Mouse (Mus musculus) small intestine, adult 2 months (tissue): Measurements from ENCODE around the gene Tgfb1. TPM values are rescaled to one million over a fixed set of nuclear protein-coding genes. Genes with fewer than 3 reads are reported as not detected.

ENCODE experiments used
- H3K27ac ChIP-seq: fragments of 200-500 bp; 2 replicates; pipeline ENCODE4 v1.5.1; 2012; ENCODE audit warnings: low read depth, low read length, control low read depth, inconsistent platforms; ENCODE audit not compliant: insufficient read depth
- H3K27me3 ChIP-seq: fragments of 200-500 bp; 2 replicates; pipeline ENCODE4 v1.6.1; 2012; ENCODE audit warnings: mild to moderate bottlenecking, moderate library complexity, low read length, inconsistent platforms; ENCODE audit not compliant: control insufficient read depth, insufficient read depth
- H3K36me3 ChIP-seq: fragments of 200-500 bp; 2 replicates; pipeline ENCODE4 v1.6.1; 2012; ENCODE audit warnings: mild to moderate bottlenecking, low read length, control low read depth, inconsistent platforms; ENCODE audit not compliant: control insufficient read depth, insufficient read depth
- H3K4me1 ChIP-seq: fragments of 200-500 bp; 2 replicates; pipeline ENCODE4 v1.6.1; 2012; ENCODE audit warnings: low read length, inconsistent platforms, mixed read lengths; ENCODE audit not compliant: control insufficient read depth, insufficient read depth, insufficient read length
- H3K4me3 ChIP-seq: fragments of 200-500 bp; 2 replicates; pipeline ENCODE4 v1.5.1; 2012; ENCODE audit warnings: low read depth, mild to moderate bottlenecking, control low read depth, inconsistent platforms, low read length, moderate library complexity
- CTCF ChIP-seq: fragments of 200-500 bp; IDR thresholded peaks from 2 replicates; pipeline ENCODE4 v1.5.1; 2012; ENCODE audit warnings: low read depth, mild to moderate bottlenecking, control low read depth, inconsistent platforms, low read length, moderate library complexity, mixed read lengths; ENCODE audit not compliant: insufficient replicate concordance, insufficient read length; ENCODE audit errors: extremely low read depth
- POLR2A ChIP-seq: fragments of 200-500 bp; IDR thresholded peaks from 2 replicates; pipeline ENCODE4 v1.6.1; 2012; ENCODE audit warnings: low read depth, mild to moderate bottlenecking, control low read depth, inconsistent platforms, low read length, moderate library complexity
- WGBS: fragments of 180-500 bp; shearing (Covaris S2); methylation state at CpG from one replicate; pipeline ENCODE4 v1.1.7; 2018; 5-methylcytosine and 5-hydroxymethylcytosine counted together
- polyA plus RNA-seq: library from polyadenylated mRNA; depleted of rRNA; stranded (reverse); fragments of >200 nt; gene quantifications from 2 replicates; pipeline ENCODE4 v1.2.3, GENCODE M21; 2012; rRNA removed

Gene Tgfb1
- polyA plus RNA-seq, 1 experiment = 24.4 TPM

- TF ChIP-seq POLR2A = no peak
- TF ChIP-seq CTCF = no peak
- 88% methylated on average over 3 of the region's 3 CpGs for WGBS
- H3K27me3 ChIP-seq = no peaks in the 10 kb centered on the region
- H3K4me3 ChIP-seq = no peak overlapping the region
- no peak overlapping the region for H3K27ac ChIP-seq
- H3K36me3 ChIP-seq = peaks cover 82% of the 10 kb centered on the region
- no peaks in the 10 kb centered on the region for H3K4me1 ChIP-seq
These were observed 51.5 kb downstream of the Tgfb1 start for GRCm38 (mm10) chr7:25738277-25738676.

- H3K4me3 ChIP-seq = no peak overlapping the region
- no peak for TF ChIP-seq POLR2A
- TF ChIP-seq CTCF = no peak
- H3K4me1 ChIP-seq = no peaks in the 10 kb centered on the region
- H3K27ac ChIP-seq = no peak overlapping the region
- H3K27me3 ChIP-seq = no peaks in the 10 kb centered on the region
- WGBS = 56% methylated on average over 3 of the region's 3 CpGs
- H3K36me3 ChIP-seq = peaks cover 79% of the 10 kb centered on the region
These were observed 60.0 kb downstream of the Tgfb1 start for GRCm38 (mm10) chr7:25746844-25747243.

GRCm38 (mm10) chr7:25753076-25753475, 66.3 kb downstream of the Tgfb1 start:
- Histone ChIP-seq H3K27ac (no peak overlapping the region), H3K4me1 (peaks cover 7% of the 10 kb centered on the region; the same call in 1 of the 2 replicates), H3K4me3 (peak overlapping the region; percentile 6; the same call in 1 of the 2 replicates), H3K36me3 (peaks cover 24% of the 10 kb centered on the region), H3K27me3 (no peaks in the 10 kb centered on the region)
- no peak for TF ChIP-seq POLR2A
- no peak for TF ChIP-seq CTCF

- H3K27me3 ChIP-seq = no peaks in the 10 kb centered on the region
- peaks cover 7% of the 10 kb centered on the region; the same call in 1 of the 2 replicates for H3K4me1 ChIP-seq
- peak overlapping the region; percentile 81 for H3K27ac ChIP-seq
- 1% methylated on average over 46 of the region's 46 CpGs for WGBS
- peak overlapping the region; percentile 79 for H3K4me3 ChIP-seq
- H3K36me3 ChIP-seq = peaks cover 16% of the 10 kb centered on the region
- TF ChIP-seq CTCF = no peak; the same call in 1 of the 2 replicates
- no peak for TF ChIP-seq POLR2A
These were observed 67.0 kb downstream of the Tgfb1 start for GRCm38 (mm10) chr7:25753643-25754438.

DNA sequence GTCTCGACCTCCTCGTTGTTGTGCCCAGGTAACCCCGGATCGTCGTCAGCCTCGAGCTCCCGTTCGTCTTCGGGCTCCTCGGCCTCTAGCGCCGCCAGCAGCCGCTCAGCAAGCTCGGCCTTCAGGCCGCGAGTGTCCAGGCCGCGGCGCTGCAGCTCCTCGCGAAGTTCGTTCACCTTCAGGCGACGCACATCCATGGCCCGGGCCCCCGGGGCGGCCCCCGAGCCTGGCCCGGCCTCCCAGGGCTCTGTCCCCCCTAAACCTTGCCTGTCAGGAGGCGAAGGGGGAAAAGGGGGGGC, 67.6 kb downstream of the Tgfb1 start:
- peak overlapping the region; percentile 81 for H3K27ac ChIP-seq
- H3K27me3 ChIP-seq = no peaks in the 10 kb centered on the region
- peaks cover 11% of the 10 kb centered on the region for H3K36me3 ChIP-seq
- peaks cover 7% of the 10 kb centered on the region; the same call in 1 of the 2 replicates for H3K4me1 ChIP-seq
- TF ChIP-seq CTCF (peak; percentile 4; the same call in 1 of the 2 replicates), POLR2A (0 out of 2 replicates have a peak, but pooled peaks have one; percentile 31)
- H3K4me3 ChIP-seq = peak overlapping the region; percentile 79
- WGBS = under 1% methylated on average over 30 of the region's 30 CpGs

Other genes starting within 250 kb of the Tgfb1 start
- 133 and 320 TPM in 2 replicates for gene Ceacam1, start 209.4 kb upstream of the Tgfb1 start, polyA plus RNA-seq
- 0.60 and 0.93 TPM in 2 replicates for gene Ceacam2, start 147.1 kb upstream of the Tgfb1 start, polyA plus RNA-seq
- gene Erich4, start 71.1 kb upstream of the Tgfb1 start, polyA plus RNA-seq = 12.6 and 36.8 TPM in 2 replicates
- gene Dmac2, start 67.6 kb upstream of the Tgfb1 start, polyA plus RNA-seq = 47.3 and 74.8 TPM in 2 replicates
- 4.7 and 8.2 TPM in 2 replicates for gene B3gnt8, start 60.3 kb upstream of the Tgfb1 start, polyA plus RNA-seq
- 75.8 and 98.5 TPM in 2 replicates for gene Bckdha, start 28.0 kb upstream of the Tgfb1 start, polyA plus RNA-seq
- gene Exosc5, start 27.8 kb upstream of the Tgfb1 start, polyA plus RNA-seq = 31.7 and 64.7 TPM in 2 replicates
- gene Tmem91, start 11.8 kb upstream of the Tgfb1 start, polyA plus RNA-seq = 0.23 and 0.25 TPM in 2 replicates
- gene B9d2, start 6.2 kb upstream of the Tgfb1 start, polyA plus RNA-seq = 21.8 and 33.2 TPM in 2 replicates
- 43.6 and 72.4 TPM in 2 replicates for gene Ccdc97, start 32.1 kb downstream of the Tgfb1 start, polyA plus RNA-seq
- gene Hnrnpul1, start 67.8 kb downstream of the Tgfb1 start, polyA plus RNA-seq = 28.9 and 60.2 TPM in 2 replicates
- 13.2 and 14.4 TPM in 2 replicates for gene Axl, start 101.7 kb downstream of the Tgfb1 start, polyA plus RNA-seq
- gene Cyp2s1, start 129.9 kb downstream of the Tgfb1 start, polyA plus RNA-seq = 65.6 and 74.2 TPM in 2 replicates
- gene Cyp2b10, start 210.6 kb downstream of the Tgfb1 start, polyA plus RNA-seq = 40.2 and 48.9 TPM in 2 replicates